Mouse (Mus musculus) embryonic facial prominence, embryonic 15.5 days (tissue): Measurements from ENCODE around the gene Zfp992. TPM values are rescaled to one million over a fixed set of nuclear protein-coding genes. Genes with fewer than 3 reads are reported as not detected.
"Not testable (repeated sequence)": the region's sequence is repeated elsewhere in the genome, so short reads cannot be mapped to it uniquely, and the experiment has no call there.

Source experiments
- ATAC-seq: fragments of 200-750 bp; cut with Nextera tagmentation; 2 replicates; pipeline ENCODE4 v1.8.0; 2017; ENCODE audit warnings: low read depth, moderate TSS enrichment; ENCODE audit not compliant: insufficient number of reproducible peaks, low FRiP score, low TSS enrichment
- H3K27ac ChIP-seq: fragments of 300-500 bp; sonication (generic); replicated peaks from 2 replicates; pipeline ENCODE4 v1.5.1; 2015; ENCODE audit warnings: mild to moderate bottlenecking, inconsistent platforms
- H3K27me3 ChIP-seq: fragments of 300-500 bp; sonication (generic); 2 replicates; pipeline ENCODE4 v1.6.1; 2015; ENCODE audit warnings: inconsistent platforms
- H3K36me3 ChIP-seq: fragments of 300-500 bp; sonication (generic); 2 replicates; pipeline ENCODE4 v1.6.1; 2015; ENCODE audit warnings: mild to moderate bottlenecking, inconsistent platforms
- H3K4me1 ChIP-seq: fragments of 300-500 bp; sonication (generic); 2 replicates; pipeline ENCODE4 v1.6.1; 2015; ENCODE audit warnings: inconsistent platforms
- H3K4me2 ChIP-seq: fragments of 300-500 bp; sonication (generic); replicated peaks from 2 replicates; pipeline ENCODE4 v1.6.1; 2015; ENCODE audit warnings: mild to moderate bottlenecking, inconsistent platforms
- H3K4me3 ChIP-seq: fragments of 300-500 bp; sonication (generic); replicated peaks from 2 replicates; pipeline ENCODE4 v1.5.1; 2015; ENCODE audit warnings: mild to moderate bottlenecking, inconsistent platforms
- H3K9ac ChIP-seq: fragments of 300-500 bp; sonication (generic); 2 replicates; pipeline ENCODE4 v1.6.1; 2015; ENCODE audit warnings: inconsistent platforms
- H3K9me3 ChIP-seq: fragments of 300-500 bp; sonication (generic); replicated peaks from 2 replicates; pipeline ENCODE4 v1.6.1; 2016; ENCODE audit warnings: inconsistent platforms
- WGBS: fragments of 180-500 bp; shearing (Covaris S2); methylation state at CpG from one replicate; pipeline ENCODE4 v1.1.7; 2015; 5-methylcytosine and 5-hydroxymethylcytosine counted together
- polyA plus RNA-seq: library from polyadenylated mRNA; unstranded; fragments of >200 nt; fragmentation: Nextera tagmentation; extraction: Ambion mirVana; gene quantifications from 2 replicates; pipeline ENCODE4 v1.2.1, GENCODE M21; 2015

The Zfp992 gene
- 1.8 and 2.3 TPM in 2 replicates for polyA plus RNA-seq

GRCm38 (mm10) chr4:146448950-146449349 is at the start of gene Zfp992:
Gene Zfp992, plus strand, starts transcription at chr4:146449023.
- H3K9ac ChIP-seq, H3K4me1 ChIP-seq, H3K27me3 ChIP-seq, H3K36me3 ChIP-seq, H3K27ac ChIP-seq, H3K4me2 ChIP-seq, H3K4me3 ChIP-seq: not testable (repeated sequence)
- peaks cover 23% of the 10 kb centered on the region for H3K9me3 ChIP-seq
- ATAC-seq: 0 out of 2 replicates have a peak, but pooled peaks have one; percentile 39
- 93% methylated on average over 2 of the region's 2 CpGs for WGBS

DNA sequence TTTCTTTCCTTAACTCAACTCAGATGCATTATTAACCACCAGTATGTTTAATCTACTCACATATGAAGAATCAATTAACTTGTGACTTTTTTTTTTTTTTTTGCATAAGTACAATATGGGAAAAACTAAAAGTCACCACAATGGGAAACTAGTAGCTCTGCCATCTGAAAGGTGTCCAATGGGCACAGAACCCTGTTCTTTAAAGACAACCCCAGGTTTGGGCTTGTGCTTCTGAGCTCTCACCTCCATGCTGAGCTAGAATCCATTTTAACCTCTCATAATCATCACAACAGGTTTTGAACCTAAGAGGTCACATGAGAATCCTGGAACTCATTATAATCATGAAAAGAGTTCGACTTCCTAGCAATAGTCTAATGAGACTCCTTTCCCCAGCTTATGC is 19.4 kb upstream of the Zfp992 start:
- H3K9me3 ChIP-seq: peaks cover 13% of the 10 kb centered on the region
- not testable (repeated sequence) for H3K4me3 ChIP-seq, H3K27ac ChIP-seq, H3K4me1 ChIP-seq, H3K9ac ChIP-seq, ATAC-seq, H3K4me2 ChIP-seq, H3K27me3 ChIP-seq, H3K36me3 ChIP-seq
- 2% methylated on average over 1 of the region's 1 CpGs for WGBS

DNA sequence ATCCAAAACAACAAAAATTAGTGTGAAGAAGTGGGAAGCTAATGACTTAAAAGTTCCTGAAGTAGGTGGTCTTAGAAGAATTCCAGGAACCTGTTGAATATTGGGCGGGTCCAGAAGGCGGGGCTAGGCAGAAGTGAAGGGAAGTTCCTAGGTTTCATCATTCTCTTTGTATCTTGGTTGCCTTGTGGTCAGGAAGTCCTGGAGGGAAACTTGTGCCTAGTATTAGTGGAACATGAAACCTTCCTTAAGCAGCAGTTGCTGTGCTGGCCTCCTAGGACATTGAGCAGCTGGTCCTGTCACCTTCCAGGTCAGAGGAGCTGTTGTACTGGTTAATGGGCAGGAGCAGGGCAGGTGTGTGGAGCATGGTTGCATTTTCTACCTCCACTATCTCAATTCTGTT is 17.9 kb upstream of the Zfp992 start:
- H3K27me3 ChIP-seq, H3K4me3 ChIP-seq, H3K9ac ChIP-seq, H3K36me3 ChIP-seq, ATAC-seq, H3K4me2 ChIP-seq, H3K4me1 ChIP-seq, H3K27ac ChIP-seq: not testable (repeated sequence)
- H3K9me3 ChIP-seq: peaks cover 19% of the 10 kb centered on the region
- 68% methylated on average over 2 of the region's 2 CpGs for WGBS

DNA sequence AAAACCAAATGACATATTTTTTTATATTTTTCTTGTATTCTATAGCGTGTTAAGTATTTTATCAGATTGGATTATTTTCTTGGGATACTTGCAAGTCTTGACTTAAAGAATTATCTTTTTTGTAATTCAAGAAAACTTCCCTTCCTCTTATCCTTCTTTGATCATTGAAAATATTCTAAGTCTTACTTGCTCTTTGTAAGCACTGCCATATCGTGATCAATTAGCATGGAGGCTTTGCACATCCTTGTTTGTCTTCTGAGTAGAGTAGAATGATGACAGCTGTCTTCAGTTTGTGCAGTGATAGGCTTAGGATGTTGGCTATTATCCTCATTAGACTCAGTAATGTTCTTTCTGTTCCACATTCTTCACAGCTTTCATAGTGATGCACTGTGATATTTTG is 13.3 kb upstream of the Zfp992 start:
- not testable (repeated sequence) for H3K4me1 ChIP-seq, H3K4me2 ChIP-seq, H3K4me3 ChIP-seq, H3K27ac ChIP-seq, H3K9ac ChIP-seq, H3K36me3 ChIP-seq, H3K27me3 ChIP-seq, ATAC-seq
- 79% methylated on average over 2 of the region's 2 CpGs for WGBS
- peaks cover 15% of the 10 kb centered on the region for H3K9me3 ChIP-seq

DNA sequence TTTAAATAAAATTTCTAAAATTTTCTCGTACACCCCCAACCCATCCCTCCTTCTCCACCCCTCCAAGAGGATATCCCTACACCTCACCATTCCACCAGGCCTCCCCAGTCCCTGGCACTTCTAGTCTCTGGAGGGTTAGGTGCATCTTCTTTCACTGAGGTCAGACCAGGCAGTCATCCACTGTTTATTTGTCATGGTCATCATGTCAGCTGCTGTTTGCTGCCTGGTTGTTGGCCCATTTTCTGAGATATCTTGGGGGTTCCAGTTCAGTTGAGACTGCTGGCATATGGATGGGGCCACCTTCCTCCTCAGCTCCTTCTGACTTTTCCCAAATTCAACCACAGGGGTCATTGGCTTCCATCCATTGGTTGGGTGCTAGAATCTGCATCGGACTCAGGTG is 11.6 kb upstream of the Zfp992 start:
- not testable (repeated sequence) for ATAC-seq

GRCm38 (mm10) chr4:146444345-146444744 is 4.5 kb upstream of the Zfp992 start:
- H3K4me2 ChIP-seq, H3K27me3 ChIP-seq, H3K4me3 ChIP-seq, H3K4me1 ChIP-seq, ATAC-seq, H3K36me3 ChIP-seq, H3K27ac ChIP-seq, H3K9ac ChIP-seq: not testable (repeated sequence)
- H3K9me3 ChIP-seq: peaks cover 16% of the 10 kb centered on the region; the same call in 1 of the 2 replicates

More for the DNA sequence above, 11.6 kb upstream of the Zfp992 start:
- 83% methylated on average over 1 of the region's 2 CpGs for WGBS
- not testable (repeated sequence) for H3K9ac ChIP-seq, H3K27ac ChIP-seq, H3K4me3 ChIP-seq, H3K4me2 ChIP-seq, H3K36me3 ChIP-seq, H3K27me3 ChIP-seq, H3K4me1 ChIP-seq
- H3K9me3 ChIP-seq: peaks cover 15% of the 10 kb centered on the region

GRCm38 (mm10) chr4:146445121-146445520 is 3.7 kb upstream of the Zfp992 start:
- not testable (repeated sequence) for ATAC-seq, H3K4me3 ChIP-seq, H3K27me3 ChIP-seq, H3K27ac ChIP-seq, H3K9ac ChIP-seq, H3K4me2 ChIP-seq, H3K36me3 ChIP-seq, H3K4me1 ChIP-seq
- peaks cover 16% of the 10 kb centered on the region; the same call in 1 of the 2 replicates for H3K9me3 ChIP-seq

DNA sequence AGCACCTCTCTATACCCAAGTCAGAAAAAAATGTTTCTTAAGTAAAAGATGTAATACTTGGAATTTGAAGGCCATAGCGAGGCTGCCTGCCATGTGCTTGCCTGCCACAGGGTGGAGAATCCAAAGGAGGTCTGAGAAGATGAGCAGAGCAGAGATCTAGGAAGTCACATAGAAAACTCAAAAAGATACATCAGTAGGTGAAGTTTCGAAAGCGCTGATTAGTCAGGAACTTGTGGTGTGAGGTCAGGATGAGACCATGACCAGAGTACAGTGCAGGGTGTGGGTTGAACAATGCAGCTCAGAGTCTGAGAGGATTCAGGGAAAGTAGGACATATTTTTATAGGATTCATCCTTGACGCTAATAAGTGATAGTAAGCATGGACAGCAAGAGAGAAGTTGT is 2.7 kb upstream of the Zfp992 start:
- not testable (repeated sequence) for H3K4me1 ChIP-seq, H3K27me3 ChIP-seq, H3K27ac ChIP-seq, H3K9ac ChIP-seq, ATAC-seq, H3K4me3 ChIP-seq, H3K36me3 ChIP-seq, H3K4me2 ChIP-seq
- peaks cover 16% of the 10 kb centered on the region; the same call in 1 of the 2 replicates for H3K9me3 ChIP-seq
- 77% methylated on average over 4 of the region's 4 CpGs for WGBS

GRCm38 (mm10) chr4:146447016-146447415 is 1.8 kb upstream of the Zfp992 start:
- not testable (repeated sequence) for H3K27me3 ChIP-seq, H3K4me1 ChIP-seq, H3K9ac ChIP-seq, H3K27ac ChIP-seq, ATAC-seq, H3K4me3 ChIP-seq, H3K4me2 ChIP-seq, H3K36me3 ChIP-seq
- peaks cover 16% of the 10 kb centered on the region; the same call in 1 of the 2 replicates for H3K9me3 ChIP-seq
- 90% methylated on average over 2 of the region's 2 CpGs for WGBS

GRCm38 (mm10) chr4:146449711-146450110 is 888 bp downstream of the Zfp992 start:
- H3K9ac ChIP-seq, H3K36me3 ChIP-seq, H3K4me1 ChIP-seq, H3K4me2 ChIP-seq, H3K27ac ChIP-seq, H3K4me3 ChIP-seq, H3K27me3 ChIP-seq: not testable (repeated sequence)
- peaks cover 27% of the 10 kb centered on the region for H3K9me3 ChIP-seq
- peak; percentile 37; the same call in 1 of the 2 replicates for ATAC-seq
- WGBS: 84% methylated on average over 5 of the region's 5 CpGs

DNA sequence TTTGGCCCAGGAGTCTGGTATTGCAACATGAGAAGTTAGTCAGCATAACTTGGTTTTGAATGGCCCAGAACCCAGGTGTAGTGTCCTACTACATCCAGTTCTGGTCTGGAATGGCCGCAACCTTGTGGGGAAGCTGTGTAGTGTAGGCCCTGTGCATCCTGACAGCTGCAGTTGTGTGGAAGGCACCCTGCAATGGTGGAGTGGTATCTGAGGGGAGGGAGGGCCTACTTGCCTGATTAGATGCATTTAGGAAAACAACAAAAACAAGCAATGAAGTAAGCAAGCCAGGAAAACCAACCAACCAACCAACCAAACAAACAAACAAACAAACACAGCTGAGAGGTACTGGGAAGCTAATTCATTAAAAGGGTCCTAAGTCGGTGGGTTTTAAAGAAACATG is 3.8 kb downstream of the Zfp992 start:
- 79% methylated on average over 2 of the region's 2 CpGs for WGBS

GRCm38 (mm10) chr4:146454170-146454569 is 5.3 kb downstream of the Zfp992 start:
- H3K4me1 ChIP-seq, H3K4me2 ChIP-seq, H3K27me3 ChIP-seq, H3K36me3 ChIP-seq, H3K4me3 ChIP-seq, H3K27ac ChIP-seq, H3K9ac ChIP-seq: not testable (repeated sequence)
- 0 out of 2 replicates have a peak, but pooled peaks have one; percentile 2 for ATAC-seq
- peaks cover 52% of the 10 kb centered on the region for H3K9me3 ChIP-seq
- 59% methylated on average over 1 of the region's 1 CpGs for WGBS

More for the DNA sequence above, 3.8 kb downstream of the Zfp992 start:
- H3K9me3 ChIP-seq: peaks cover 43% of the 10 kb centered on the region
- not testable (repeated sequence) for H3K4me2 ChIP-seq, H3K4me1 ChIP-seq, H3K36me3 ChIP-seq, H3K9ac ChIP-seq, H3K27me3 ChIP-seq, ATAC-seq, H3K27ac ChIP-seq, H3K4me3 ChIP-seq
